Mouse (Mus musculus): ENCODE data around the gene Lefty2. TPM values are rescaled to one million over a fixed set of nuclear protein-coding genes. Genes with fewer than 3 reads are reported as not detected.
A peak's percentile ranks its signal among the peaks of the same experiment; 100 is the strongest.
"Not testable (repeated sequence)": the region's sequence is repeated elsewhere in the genome, so short reads cannot be mapped to it uniquely, and the experiment has no call there.

Lefty2 gene
- total RNA-seq, 1 experiment, result 68.3 TPM

DNA sequence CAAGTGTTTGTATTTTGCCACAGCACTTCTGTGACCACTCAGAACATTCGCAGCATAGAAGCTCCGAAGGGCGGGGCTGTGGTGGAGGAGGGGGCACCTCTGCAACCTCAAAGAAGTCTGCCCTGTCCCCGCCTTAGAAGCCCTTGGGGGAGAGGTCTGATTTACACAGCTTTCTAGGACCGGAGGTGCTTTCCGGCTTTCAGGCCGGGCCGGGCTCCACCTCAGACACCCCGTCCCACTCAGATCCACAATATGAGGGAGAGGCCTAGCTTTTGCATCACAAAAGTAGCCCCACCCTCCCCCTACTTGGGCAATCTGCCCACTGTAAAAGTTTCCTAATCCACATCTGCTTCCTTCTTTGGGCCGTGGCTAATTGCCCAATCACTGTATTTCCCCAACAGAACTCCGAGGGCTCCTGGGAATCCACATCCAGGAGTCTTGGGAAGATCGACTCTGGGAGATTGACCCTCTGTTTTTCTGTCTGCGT is 4.3 kb upstream of the Lefty2 start:
- in situ Hi-C loops (cut with MboI; ENCODE audit: low sequenced_read_pairs in 2 of 2, unreplicated experiment in 2 of 2), result no loop called here
- peak overlapping the region; percentile 47 to 53 for H3K4me3 ChIP-seq (ENCODE audit: insufficient read depth in 1 of 2, low read depth in 1 of 2, low read length in 2 of 2, poor library complexity in 1 of 2, severe bottlenecking in 1 of 2)
- TF ChIP-seq HCFC1 (IDR thresholded peaks at IDR 0.05; ENCODE audit: borderline replicate concordance, insufficient read depth, low read length), result peak; percentile 69
- TF ChIP-seq MAFK (IDR thresholded peaks at IDR 0.05; ENCODE audit: insufficient read depth, low read depth, low read length), result 0 out of 2 replicates have a peak, but pooled peaks have one; percentile 19
- no peak for TF ChIP-seq ZC3H11A (IDR thresholded peaks at IDR 0.05; ENCODE audit: borderline replicate concordance, low read depth, low read length)
- peak; percentile 50; the same call in 1 of the 2 replicates for TF ChIP-seq CHD2 (IDR thresholded peaks at IDR 0.05; ENCODE audit: low read depth, low read length)
- H3K27ac ChIP-seq (ENCODE audit: insufficient read depth, low read depth, low read length, poor library complexity, severe bottlenecking), result peak overlapping the region; percentile 100
- DNase-seq (ENCODE audit: low read depth, low spot score), result peak; percentile 95
- H3K36me3 ChIP-seq (ENCODE audit: control insufficient read depth, insufficient read depth, low read length, poor library complexity, severe bottlenecking), result no peaks in the 10 kb centered on the region
- H3K4me1 ChIP-seq (ENCODE audit: control insufficient read depth in 2 of 2, insufficient read depth in 2 of 2, low read length in 2 of 2, poor library complexity in 1 of 2), result peaks cover 21 to 52% of the 10 kb centered on the region in 2 experiments
- H3K9ac ChIP-seq (ENCODE audit: insufficient read depth, low read depth, low read length, poor library complexity, severe bottlenecking), result peak overlapping the region; percentile 81
- H3K9me3 ChIP-seq (ENCODE audit: control insufficient read depth, insufficient read depth, low read depth, low read length), result no peaks in the 10 kb centered on the region

DNA sequence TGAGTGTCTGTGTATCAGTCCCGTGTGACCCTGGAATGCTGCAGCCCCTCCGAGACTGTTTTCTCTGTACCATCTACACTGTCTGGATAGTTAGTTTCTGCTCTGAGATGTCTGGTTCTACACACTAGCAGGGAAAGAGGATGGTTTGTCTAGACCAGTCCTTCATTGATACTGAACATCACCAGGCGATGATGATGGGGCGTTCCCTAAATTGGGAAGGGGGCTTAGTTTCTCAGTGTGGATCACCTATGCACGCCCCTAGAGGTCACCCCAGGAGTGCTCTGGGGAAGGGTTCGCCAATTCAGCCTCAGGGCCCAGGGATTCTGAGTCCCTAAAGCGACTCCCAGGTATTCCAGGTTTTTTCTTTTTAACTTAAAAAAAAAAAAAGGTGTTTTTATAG is 3.7 kb upstream of the Lefty2 start:
- Histone ChIP-seq H3K27ac (ENCODE audit: insufficient read depth, low read depth, low read length, poor library complexity, severe bottlenecking) (peak overlapping the region; percentile 98), H3K36me3 (ENCODE audit: control insufficient read depth, insufficient read depth, low read length, poor library complexity, severe bottlenecking) (no peaks in the 10 kb centered on the region), H3K4me1 (ENCODE audit: control insufficient read depth in 2 of 2, insufficient read depth in 2 of 2, low read length in 2 of 2, poor library complexity in 1 of 2) (peaks cover 19 to 49% of the 10 kb centered on the region in 2 experiments), H3K4me3 (ENCODE audit: insufficient read depth in 1 of 2, low read depth in 1 of 2, low read length in 2 of 2, poor library complexity in 1 of 2, severe bottlenecking in 1 of 2) (peak overlapping the region; percentile 16 to 23), H3K9me3 (ENCODE audit: control insufficient read depth, insufficient read depth, low read depth, low read length) (no peaks in the 10 kb centered on the region), H3K9ac (ENCODE audit: insufficient read depth, low read depth, low read length, poor library complexity, severe bottlenecking) (peak overlapping the region; percentile 58)
- peak; percentile 69 for DNase-seq (ENCODE audit: low read depth, low spot score)
- in situ Hi-C loops (cut with MboI; ENCODE audit: low sequenced_read_pairs in 2 of 2, unreplicated experiment in 2 of 2), result no loop called here
- TF ChIP-seq MAFK (IDR thresholded peaks at IDR 0.05; ENCODE audit: insufficient read depth, low read depth, low read length) (no peak), HCFC1 (IDR thresholded peaks at IDR 0.05; ENCODE audit: borderline replicate concordance, insufficient read depth, low read length) (no peak), ZC3H11A (IDR thresholded peaks at IDR 0.05; ENCODE audit: borderline replicate concordance, low read depth, low read length) (no peak), CHD2 (IDR thresholded peaks at IDR 0.05; ENCODE audit: low read depth, low read length) (no peak), ZNF384 (IDR thresholded peaks at IDR 0.05; ENCODE audit: low read depth, low read length) (no peak)

DNA sequence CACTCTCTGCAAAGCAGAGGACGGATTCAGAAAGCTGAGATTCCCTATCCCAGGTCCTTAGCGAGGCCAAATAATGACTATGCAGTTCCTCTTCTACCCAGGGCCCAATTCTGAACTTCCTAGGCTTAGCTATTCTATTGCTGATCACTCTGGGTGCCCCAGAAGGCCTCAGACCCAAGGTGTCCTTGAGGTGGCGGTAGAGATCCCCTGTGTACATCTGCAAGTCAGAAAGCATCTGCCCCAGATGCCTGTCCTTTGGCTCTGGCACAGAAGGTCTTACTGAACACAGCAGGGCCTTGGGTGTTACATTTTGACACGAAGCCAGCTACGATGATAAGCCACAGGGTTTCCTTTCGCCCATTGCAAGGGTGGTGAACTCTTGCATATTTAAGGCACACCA is 3.1 kb upstream of the Lefty2 start:
- TF ChIP-seq CHD2 (IDR thresholded peaks at IDR 0.05; ENCODE audit: low read depth, low read length) (0 out of 2 replicates have a peak, but pooled peaks have one; percentile 27), ZC3H11A (IDR thresholded peaks at IDR 0.05; ENCODE audit: borderline replicate concordance, low read depth, low read length) (no peak), MAFK (IDR thresholded peaks at IDR 0.05; ENCODE audit: insufficient read depth, low read depth, low read length) (peak; percentile 73; the same call in 1 of the 2 replicates)
- Histone ChIP-seq H3K4me1 (ENCODE audit: control insufficient read depth in 2 of 2, insufficient read depth in 2 of 2, low read length in 2 of 2, poor library complexity in 1 of 2) (peaks cover 18 to 46% of the 10 kb centered on the region in 2 experiments), H3K9me3 (ENCODE audit: control insufficient read depth, insufficient read depth, low read depth, low read length) (no peaks in the 10 kb centered on the region), H3K9ac (ENCODE audit: insufficient read depth, low read depth, low read length, poor library complexity, severe bottlenecking) (peak overlapping the region; percentile 58), H3K36me3 (ENCODE audit: control insufficient read depth, insufficient read depth, low read length, poor library complexity, severe bottlenecking) (no peaks in the 10 kb centered on the region), H3K4me3 (ENCODE audit: insufficient read depth in 1 of 2, low read depth in 1 of 2, low read length in 2 of 2, poor library complexity in 1 of 2, severe bottlenecking in 1 of 2) (no peak overlapping the region), H3K27ac (ENCODE audit: insufficient read depth, low read depth, low read length, poor library complexity, severe bottlenecking) (peak overlapping the region; percentile 98)
- in situ Hi-C loops (cut with MboI; ENCODE audit: low sequenced_read_pairs in 2 of 2, unreplicated experiment in 2 of 2), result no loop called here
- DNase-seq (ENCODE audit: low read depth, low spot score), result peak; percentile 69

DNA sequence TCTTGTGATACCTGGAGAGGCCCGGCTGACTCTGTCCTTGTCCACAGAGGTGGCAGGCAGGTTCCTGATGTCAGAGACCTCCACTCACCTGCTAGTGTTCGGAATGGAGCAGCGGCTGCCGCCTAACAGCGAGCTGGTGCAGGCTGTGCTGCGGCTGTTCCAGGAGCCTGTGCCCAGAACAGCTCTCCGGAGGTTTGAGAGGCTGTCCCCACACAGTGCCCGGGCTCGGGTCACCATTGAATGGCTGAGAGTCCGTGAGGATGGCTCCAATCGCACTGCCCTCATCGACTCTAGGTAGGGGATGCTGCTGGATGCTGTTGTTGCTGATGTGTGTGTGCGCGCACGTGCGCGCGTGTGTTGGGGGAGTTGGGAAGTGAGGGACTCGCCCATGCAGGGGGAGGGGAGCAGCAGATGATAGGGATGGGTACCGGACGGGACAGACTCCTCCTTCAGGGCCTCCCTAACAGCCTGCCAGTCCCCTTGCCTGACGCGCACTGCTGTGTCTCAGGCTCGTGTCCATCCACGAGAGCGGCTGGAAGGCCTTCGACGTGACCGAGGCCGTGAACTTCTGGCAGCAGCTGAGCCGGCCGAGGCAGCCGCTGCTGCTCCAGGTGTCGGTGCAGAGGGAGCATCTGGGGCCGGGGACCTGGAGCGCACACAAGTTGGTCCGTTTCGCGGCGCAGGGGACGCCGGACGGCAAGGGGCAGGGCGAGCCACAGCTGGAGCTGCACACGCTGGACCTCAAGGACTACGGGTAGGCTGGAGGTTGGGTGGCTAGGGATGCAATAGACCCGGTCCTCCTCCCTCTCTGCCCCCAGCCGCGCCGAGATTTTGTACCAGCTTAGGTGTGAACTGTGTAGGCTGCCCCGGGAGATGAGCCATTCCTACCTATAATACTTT is 1.4 kb downstream of the Lefty2 start:
- DNase-seq (ENCODE audit: low read depth, low spot score); H3K9me3 ChIP-seq (ENCODE audit: control insufficient read depth, insufficient read depth, low read depth, low read length); in situ Hi-C loops (cut with MboI; ENCODE audit: low sequenced_read_pairs in 2 of 2, unreplicated experiment in 2 of 2): not testable (repeated sequence)
- H3K4me3 ChIP-seq (ENCODE audit: insufficient read depth in 1 of 2, low read depth in 1 of 2, low read length in 2 of 2, poor library complexity in 1 of 2, severe bottlenecking in 1 of 2), result peak overlapping the region; percentile 30 to 71
- peak overlapping the region; percentile 75 for H3K9ac ChIP-seq (ENCODE audit: insufficient read depth, low read depth, low read length, poor library complexity, severe bottlenecking)
- H3K27ac ChIP-seq (ENCODE audit: insufficient read depth, low read depth, low read length, poor library complexity, severe bottlenecking), result peak overlapping the region; percentile 35; the same call in 1 of the 2 replicates
- peaks cover 14 to 26% of the 10 kb centered on the region in 2 experiments; a peak in 3 of 4 replicates for H3K4me1 ChIP-seq (ENCODE audit: control insufficient read depth in 2 of 2, insufficient read depth in 2 of 2, low read length in 2 of 2, poor library complexity in 1 of 2)
- peaks cover 17% of the 10 kb centered on the region; the same call in 1 of the 2 replicates for H3K36me3 ChIP-seq (ENCODE audit: control insufficient read depth, insufficient read depth, low read length, poor library complexity, severe bottlenecking)

Measured in ES-E14 (cell line).